Mouse (Mus musculus) left cerebral cortex, postnatal 10 days (tissue): Measurements from ENCODE around the gene Tbc1d32. TPM values are rescaled to one million over a fixed set of nuclear protein-coding genes. Genes with fewer than 3 reads are reported as not detected.
A peak's percentile ranks its signal among the peaks of the same experiment; 100 is the strongest.

Experiments used
- DNase-seq, 2 experiments: peaks; one replicate each; pipeline ENCODE4 v3.0.0; 2021 to 2022; ENCODE audit warnings: low spot score in 2 of 2, mixed read lengths in 1 of 2; ENCODE audit errors: extremely low spot score in 1 of 2
- intact Hi-C: fragments of 180-260 bp; cut with DNase I; formaldehyde crosslinking; loops from one replicate; pipeline ENCODE4 v1.15.1; 2025
- total RNA-seq, 2 experiments: library from RNA; stranded (reverse); gene quantifications; 2 replicates each; pipeline ENCODE4 v1.2.3; 2021

The Tbc1d32 gene
- total RNA-seq, 2 experiments from 2014 or later, result 8.2 to 9.5 TPM

GRCm38 (mm10) chr10:56126972-56127371 is 101.5 kb downstream of the Tbc1d32 start:
- intact Hi-C loops, result no loop called here
- no peak for DNase-seq

DNA sequence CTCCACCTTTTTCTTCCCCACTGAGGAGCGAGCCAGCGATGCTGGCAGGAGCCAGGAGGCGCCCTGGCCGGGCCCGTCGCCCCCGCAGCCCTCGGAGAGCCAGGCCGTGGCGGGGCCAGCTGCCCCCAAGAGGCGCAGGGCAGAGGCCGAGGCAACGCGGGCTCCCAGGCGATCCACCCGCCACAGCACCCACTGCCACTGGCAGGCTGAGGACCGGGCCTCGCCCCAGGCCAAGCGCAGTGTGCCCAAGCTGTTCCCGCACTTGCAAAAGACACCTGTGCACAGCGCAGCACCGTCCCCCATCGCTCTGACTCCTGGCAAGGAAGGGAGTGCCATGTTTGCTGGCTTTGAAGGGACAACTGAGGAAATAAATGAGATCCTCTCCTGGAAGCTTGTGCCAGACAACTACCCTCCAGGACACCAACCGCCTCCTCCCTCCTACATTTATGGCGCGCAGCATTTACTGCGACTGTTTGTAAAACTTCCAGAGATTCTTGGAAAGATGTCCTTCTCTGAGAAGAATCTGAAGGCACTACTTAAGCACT is 112.8 kb downstream of the Tbc1d32 start:
- DNase-seq, result peak; percentile 8 to 50
- intact Hi-C loops, result loop anchor here (10.0 kb wide), 1 partner anchor 109 kb away; the partner anchor contains the start of gene Tbc1d32

- peak; percentile 65 to 82 for DNase-seq
- intact Hi-C loops, result loop anchor here (10.0 kb wide), 1 partner anchor 110 kb away; the partner anchor contains the start of gene Tbc1d32
These were observed 113.4 kb downstream of the Tbc1d32 start for GRCm38 (mm10) chr10:56114951-56115635.

GRCm38 (mm10) chr10:56106996-56107334 is 121.5 kb downstream of the Tbc1d32 start:
- DNase-seq, result no peak
- intact Hi-C loops, result loop anchor here (5.0 kb wide), 1 partner anchor 230 kb away; no protein-coding TSS in a partner anchor

- intact Hi-C loops, result loop anchor here (5.0 kb wide), 1 partner anchor 231 kb away; no protein-coding TSS in a partner anchor
These were observed 122.0 kb downstream of the Tbc1d32 start, which contains the start of gene Msl3l2 for GRCm38 (mm10) chr10:56106333-56106995. Msl3l2 (plus strand) TSS chr10:56106917.

DNA sequence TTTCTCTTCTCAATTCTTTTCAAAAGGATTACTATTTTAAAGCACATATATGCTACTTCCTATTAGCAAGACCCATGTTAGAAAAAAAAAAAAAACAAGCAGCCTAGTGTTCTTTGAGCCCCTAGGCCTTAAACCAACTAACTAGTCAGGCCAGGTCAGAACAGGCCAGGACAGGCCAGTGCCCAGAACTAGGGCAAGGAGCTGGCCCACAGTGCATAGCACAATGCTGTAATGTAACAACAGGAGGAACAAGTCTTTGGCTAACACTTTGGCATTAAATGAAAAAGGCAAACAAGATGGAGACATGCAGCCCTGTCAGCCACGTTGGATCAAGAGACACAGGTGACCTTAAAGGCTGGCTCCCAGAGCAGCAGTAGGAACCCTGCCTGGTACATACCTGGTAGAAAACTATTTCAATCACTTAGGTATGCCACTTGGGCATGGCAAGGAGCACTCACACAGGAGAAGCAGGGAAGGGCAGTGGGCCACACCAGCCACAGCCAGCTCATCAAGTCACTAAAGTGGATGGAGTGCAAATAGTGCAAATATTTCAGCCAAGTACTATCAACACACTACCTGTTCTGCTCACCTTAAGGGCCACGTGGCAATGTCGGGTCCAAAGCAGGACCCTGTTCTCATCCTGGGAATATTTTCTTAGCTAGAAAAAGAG is 128.7 kb downstream of the Tbc1d32 start:
- intact Hi-C loops, result no loop called here
- DNase-seq, result no peak

More at GRCm38 (mm10) chr10:56106333-56106995, 122.0 kb downstream of the Tbc1d32 start, which contains the start of gene Msl3l2:
- DNase-seq, result peak; percentile 88 to 95

GRCm38 (mm10) chr10:56099126-56099525 is 129.4 kb downstream of the Tbc1d32 start:
- intact Hi-C loops, result no loop called here
- DNase-seq, result no peak

DNA sequence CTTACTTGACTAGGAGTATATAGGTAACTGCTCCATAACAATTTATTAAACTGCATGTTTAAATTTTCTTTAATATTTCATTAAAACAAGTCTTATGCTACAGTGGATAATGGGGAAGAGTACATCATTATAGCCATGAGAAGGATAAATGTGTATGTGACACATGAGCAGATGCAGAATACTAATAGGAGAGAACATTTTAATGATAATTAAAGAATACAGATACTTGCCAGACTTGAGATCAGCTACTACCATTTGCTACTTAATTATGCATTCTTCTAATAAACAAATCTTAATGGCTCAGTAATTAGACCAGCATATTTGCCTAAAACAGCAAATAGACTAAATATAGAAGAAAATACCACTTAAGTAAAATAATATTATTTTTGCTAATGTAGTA is 131.7 kb downstream of the Tbc1d32 start:
- intact Hi-C loops, result no loop called here
- DNase-seq, result no peak

GRCm38 (mm10) chr10:56094586-56094985 is 133.9 kb downstream of the Tbc1d32 start:
- DNase-seq, result no peak
- intact Hi-C loops, result no loop called here

DNA sequence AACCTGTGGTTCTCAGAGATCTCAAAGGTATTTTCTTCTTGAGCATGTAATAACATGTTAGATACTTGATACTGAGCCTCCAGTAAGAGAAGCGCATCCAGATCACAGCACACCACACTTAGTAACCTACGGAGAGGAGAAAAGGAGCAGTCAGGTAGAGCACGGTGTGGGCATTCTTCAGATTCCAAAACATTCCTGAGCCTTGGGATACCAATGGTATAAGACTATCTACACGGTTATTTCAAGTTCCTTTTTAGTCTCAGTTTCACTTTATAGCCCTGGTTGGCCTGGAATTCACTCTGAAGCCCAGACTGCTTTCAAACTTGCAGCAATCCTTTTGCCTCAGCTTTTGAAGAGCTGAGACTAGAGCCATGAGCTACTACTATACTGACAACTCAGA is 138.8 kb downstream of the Tbc1d32 start:
- DNase-seq, result no peak
- intact Hi-C loops, result no loop called here

DNA sequence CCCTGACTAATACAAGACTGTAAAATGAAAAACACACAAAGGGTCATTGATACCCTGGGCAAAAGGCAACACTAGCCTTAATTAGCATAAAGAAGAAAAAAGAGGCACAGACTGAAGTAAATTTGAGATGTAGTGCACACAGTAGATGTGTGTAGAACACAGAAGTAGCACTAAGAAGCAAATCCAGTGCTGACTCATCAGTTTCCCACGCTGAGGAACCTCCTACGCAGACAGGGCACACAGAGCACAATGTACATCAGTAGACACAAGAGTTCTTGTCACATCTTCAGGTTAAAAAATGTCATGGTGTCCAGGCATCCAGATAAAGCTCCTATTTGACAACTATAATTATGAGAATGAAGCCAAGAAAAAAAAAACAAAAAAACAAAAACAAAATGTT is 165.7 kb downstream of the Tbc1d32 start:
- no peak for DNase-seq

DNA sequence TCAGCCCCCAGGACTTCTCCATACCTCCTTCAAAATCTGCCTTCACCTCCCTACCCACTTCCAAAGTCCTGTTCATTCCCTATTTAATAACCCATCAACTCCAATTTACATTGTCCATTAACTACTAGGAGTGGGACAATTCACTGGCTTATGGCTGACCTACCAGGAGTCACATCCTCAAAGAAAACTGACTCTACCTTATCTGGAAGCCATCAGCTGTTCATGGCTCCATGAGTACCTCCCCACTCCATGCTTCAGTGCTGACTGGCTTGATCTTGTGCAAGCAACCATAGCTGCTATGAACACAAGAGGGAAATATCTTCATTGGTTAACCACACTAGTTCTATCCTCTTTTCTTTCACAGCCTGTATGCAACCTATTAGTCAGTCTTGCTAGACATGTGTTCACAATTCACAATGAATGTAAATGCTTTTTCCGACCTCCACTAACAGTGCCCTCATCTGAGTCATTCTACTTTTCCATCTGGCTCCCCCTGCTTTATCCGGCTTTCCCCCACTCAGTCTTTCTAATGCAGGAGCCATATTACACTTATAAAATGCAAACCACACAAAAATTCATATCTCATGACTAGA is 167.2 kb downstream of the Tbc1d32 start:
- DNase-seq, result no peak
- intact Hi-C loops, result no loop called here

More for the DNA sequence above, 165.7 kb downstream of the Tbc1d32 start:
- intact Hi-C loops, result no loop called here

DNA sequence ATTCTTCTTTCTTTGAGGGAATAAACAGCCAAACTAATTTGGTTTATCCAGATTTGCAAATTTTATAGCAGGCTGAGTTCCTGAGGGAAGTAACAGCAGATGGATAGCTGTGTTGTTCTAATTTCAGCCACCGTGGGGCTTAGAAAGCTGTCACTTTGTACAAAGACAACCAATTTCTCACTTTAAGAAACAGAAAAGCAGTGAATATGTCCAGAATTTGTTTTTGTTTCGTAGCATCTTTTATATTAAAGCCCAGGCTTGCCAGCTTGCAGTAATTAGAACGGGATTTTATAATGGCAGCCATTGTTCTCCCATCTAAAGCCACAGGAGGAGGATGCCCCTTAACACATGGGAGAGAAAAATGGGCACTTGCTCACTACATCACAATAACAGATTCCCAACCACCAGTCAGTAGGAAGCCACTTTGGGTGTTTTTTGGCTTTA is 169.5 kb downstream of the Tbc1d32 start:
- DNase-seq, result peak in 1 of 2 experiments; percentile 19
- intact Hi-C loops, result no loop called here

DNA sequence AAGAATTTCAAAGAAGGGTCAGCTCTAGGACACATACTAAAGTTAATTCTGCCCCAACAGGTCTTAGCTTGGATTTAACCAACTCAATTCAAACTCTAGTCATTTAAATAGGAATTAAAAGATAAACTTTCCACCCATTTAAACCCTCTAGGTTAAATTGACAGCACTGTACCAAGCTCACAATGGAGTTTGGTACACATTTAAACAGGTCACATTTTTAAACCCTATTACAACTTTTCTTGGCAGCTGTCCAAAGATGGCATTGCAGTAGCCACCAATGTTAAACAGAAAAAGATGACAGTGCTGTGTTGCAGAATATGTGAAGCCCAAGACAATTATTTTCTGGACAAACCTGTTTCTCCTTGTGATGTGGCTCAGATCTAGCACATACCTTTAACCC is 203.1 kb downstream of the Tbc1d32 start:
- intact Hi-C loops, result no loop called here
- no peak for DNase-seq

DNA sequence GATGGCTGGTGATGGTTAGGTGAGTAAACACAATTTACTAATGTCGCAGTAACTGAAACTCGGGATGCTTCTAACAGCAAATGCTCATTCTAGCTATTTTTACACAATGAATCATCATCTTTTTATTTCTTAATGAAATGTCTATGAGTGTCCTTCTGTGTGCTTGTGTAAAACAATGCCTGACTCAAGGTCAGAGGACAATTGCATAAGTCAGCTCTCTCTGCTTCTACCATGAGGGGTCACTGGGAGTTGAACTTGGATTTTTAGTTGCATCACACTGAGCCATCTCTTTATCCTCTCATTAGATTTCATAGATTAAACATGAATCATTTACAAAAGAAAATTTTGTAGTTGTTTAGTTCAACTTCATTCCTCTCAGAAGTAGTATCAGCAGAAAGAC is 203.9 kb downstream of the Tbc1d32 start:
- intact Hi-C loops, result no loop called here
- no peak for DNase-seq

DNA sequence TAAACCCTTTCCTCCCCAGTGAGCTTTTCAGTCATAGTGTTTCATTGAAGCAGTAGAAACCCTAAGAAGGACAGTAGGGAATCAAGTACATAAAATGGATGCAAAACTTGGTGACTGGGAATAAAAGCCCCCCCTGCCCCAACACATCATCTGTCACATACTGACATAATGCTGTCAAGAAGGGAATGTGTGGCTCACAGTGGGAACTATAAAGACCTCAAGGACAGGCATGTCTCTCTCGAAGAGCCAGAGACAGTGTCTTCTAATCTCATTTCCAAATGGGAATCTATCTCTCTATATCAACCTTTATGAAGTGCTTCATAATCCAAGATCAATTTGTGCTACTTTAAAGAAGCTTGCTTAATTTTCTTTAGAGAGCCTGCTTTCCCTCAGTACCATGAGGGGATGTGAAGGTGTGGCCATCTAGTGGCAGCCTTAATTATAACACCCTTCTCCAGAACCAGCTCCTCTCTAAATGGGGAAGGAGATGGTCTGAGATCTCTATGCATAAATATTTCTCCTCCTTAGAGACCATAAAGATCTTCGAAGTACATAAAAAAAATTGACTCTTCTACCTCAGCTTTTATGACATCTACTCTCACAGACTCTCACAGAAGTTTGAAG is 248.5 kb downstream of the Tbc1d32 start:
- intact Hi-C loops, result loop anchor here (10.0 kb wide), 1 partner anchor 1425 kb away; no protein-coding TSS in a partner anchor
- peak; percentile 46 to 66 for DNase-seq

- intact Hi-C loops, result no loop called here
- no peak for DNase-seq
These were observed 250.5 kb downstream of the Tbc1d32 start for GRCm38 (mm10) chr10:55978001-55978400.
